Mouse (Mus musculus): ENCODE measurements around the gene Tnrc6b. TPM values are rescaled to one million over a fixed set of nuclear protein-coding genes. Genes with fewer than 3 reads are reported as not detected.
"Not testable (repeated sequence)": the region's sequence is repeated elsewhere in the genome, so short reads cannot be mapped to it uniquely, and the experiment has no call there.

Gene Tnrc6b
- polyA plus RNA-seq, 1 experiment from 2014 or later, result 11.5 TPM

DNA sequence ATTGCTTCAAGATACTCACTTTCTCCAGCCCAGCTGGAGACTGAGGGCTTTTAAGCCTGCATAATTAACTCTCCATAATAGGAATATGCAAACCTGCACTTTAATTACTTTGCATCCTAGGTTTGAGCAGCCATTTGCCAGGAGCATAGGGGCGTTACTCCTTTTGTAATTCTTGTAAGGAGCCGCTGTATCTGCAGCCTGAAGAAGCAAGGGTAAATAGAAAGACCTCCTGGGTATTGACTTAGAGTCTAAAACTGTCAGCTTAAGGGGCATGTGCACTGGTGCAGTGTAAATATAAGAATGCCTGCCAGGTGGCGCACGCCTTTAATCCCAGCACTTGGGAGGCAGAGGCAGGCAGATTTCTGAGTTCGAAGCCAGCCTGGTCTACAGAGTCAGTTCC is 186.8 kb downstream of the Tnrc6b start:
- Histone ChIP-seq H3K36me3 (ENCODE audit: inconsistent target) (peaks cover 32% of the 10 kb centered on the region; the same call in 1 of the 2 replicates), H3K27ac (no peak overlapping the region), H3K4me3 (ENCODE audit: inconsistent target) (no peak overlapping the region), H3K79me2 (ENCODE audit: inconsistent target) (no peaks in the 10 kb centered on the region)
- 98% methylated on average over 4 of the region's 5 CpGs for WGBS (ENCODE audit: missing documents)

DNA sequence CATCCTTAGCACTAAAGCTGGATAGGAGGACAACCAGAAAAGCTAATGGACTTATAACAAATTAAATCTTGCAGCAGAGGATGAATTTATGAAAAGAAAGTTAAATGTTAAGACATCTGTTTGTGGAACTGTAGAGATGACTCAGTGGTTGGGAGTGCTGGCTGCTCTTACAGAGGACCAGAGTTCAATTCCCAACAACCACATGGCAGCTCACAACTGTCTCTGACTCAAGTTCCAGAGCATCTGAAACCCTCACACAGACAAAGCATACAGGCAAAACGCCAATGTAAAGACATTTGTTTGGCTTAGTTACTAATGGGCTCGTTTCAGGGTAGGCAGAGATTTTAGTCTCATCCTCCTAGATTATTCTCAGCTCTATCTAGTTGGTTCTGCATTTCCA is 188.7 kb downstream of the Tnrc6b start:
- Histone ChIP-seq H3K36me3 (ENCODE audit: inconsistent target) (peaks cover 26% of the 10 kb centered on the region; the same call in 1 of the 2 replicates), H3K27ac (no peak overlapping the region)
- 92% methylated on average over 2 of the region's 2 CpGs for WGBS (ENCODE audit: missing documents)

DNA sequence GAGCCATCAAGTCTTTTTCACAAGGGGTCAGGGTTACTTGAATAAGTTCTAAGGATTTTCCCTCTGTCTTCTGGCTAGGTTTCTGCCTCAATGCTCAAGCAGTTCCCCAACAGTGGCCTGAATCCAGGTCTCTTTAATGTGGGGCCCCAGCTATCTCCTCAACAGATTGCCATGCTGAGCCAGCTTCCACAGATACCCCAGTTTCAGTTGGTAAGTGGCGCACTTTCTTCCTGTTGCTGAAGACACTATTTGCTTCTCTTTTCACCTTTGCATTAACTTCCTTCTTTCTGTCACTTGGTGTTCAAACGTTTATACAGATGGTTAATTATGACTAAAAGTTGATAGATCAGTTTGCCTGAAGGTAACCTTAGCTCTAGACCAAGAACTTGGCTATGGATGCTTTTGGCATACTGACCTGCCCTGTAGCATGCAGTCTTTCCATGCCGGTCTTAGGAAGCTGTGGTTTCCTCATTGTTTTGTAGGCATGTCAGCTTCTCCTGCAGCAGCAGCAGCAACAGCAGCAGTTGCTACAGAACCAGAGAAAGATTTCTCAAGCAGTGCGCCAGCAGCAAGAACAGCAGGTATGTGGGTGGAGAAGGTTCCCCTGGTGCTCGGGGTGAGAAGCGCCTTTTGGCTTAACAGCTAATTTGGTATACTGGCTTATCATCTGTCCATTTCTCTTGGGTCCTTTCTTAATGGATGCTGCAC is 190.8 kb downstream of the Tnrc6b start:
- 30% methylated on average over 6 of the region's 6 CpGs for WGBS (ENCODE audit: missing documents)
- no peak overlapping the region for H3K27ac ChIP-seq
- H3K79me2 ChIP-seq (ENCODE audit: inconsistent target), result no peaks in the 10 kb centered on the region
- H3K36me3 ChIP-seq (ENCODE audit: inconsistent target), result peaks cover 35% of the 10 kb centered on the region; the same call in 1 of the 2 replicates
- H3K4me3 ChIP-seq (ENCODE audit: inconsistent target), result no peak overlapping the region

More for the DNA sequence above, 188.7 kb downstream of the Tnrc6b start:
- H3K4me3 ChIP-seq (ENCODE audit: inconsistent target), result no peak overlapping the region
- H3K79me2 ChIP-seq (ENCODE audit: inconsistent target), result no peaks in the 10 kb centered on the region

DNA sequence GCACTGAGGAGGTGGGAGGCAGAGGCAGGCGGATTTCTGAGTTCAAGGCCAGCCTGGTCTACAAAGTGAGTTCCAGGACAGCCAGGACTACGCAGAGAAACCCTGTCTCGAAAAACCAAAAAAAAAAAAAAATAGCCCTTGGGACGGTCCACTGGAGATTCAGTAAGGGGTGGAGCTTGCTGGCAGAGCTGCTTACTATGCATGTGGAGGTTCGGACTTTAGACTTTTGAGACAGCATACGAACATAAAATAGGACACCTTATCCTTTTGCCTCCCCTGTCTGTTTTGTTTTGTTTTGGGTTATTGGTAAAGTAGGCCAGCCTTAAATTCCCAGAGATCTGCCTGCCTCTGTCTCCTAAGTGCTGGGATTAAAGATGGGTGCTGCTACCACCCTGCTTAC is 193.7 kb downstream of the Tnrc6b start:
- WGBS (ENCODE audit: missing documents), result 98% methylated on average over 4 of the region's 6 CpGs
- H3K36me3 ChIP-seq (ENCODE audit: inconsistent target), result peaks cover 35% of the 10 kb centered on the region; the same call in 1 of the 2 replicates
- H3K4me3 ChIP-seq (ENCODE audit: inconsistent target); H3K79me2 ChIP-seq (ENCODE audit: inconsistent target); H3K27ac ChIP-seq: not testable (repeated sequence)

DNA sequence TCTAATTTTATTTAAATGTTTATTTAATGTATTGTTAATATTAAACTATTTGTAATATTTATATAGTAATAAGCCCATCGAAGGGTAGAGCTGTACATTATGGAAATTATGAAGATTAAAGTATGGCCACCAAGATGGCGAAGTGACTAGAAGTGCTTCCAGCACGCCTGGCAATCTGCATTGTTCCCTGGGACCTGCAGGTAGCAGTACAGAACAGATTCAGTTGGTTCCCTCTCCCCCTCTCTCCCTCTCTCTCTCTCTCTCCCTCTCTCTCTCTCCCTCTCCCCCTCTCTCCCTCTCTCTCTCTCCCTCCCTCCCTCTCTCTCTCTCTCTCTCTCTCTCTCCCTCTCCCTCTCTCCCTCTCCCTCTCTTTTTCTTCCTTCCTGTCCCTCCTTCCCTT is 199.1 kb downstream of the Tnrc6b start:
- Histone ChIP-seq H3K36me3 (ENCODE audit: inconsistent target) (peaks cover 37% of the 10 kb centered on the region), H3K27ac (no peak overlapping the region), H3K79me2 (ENCODE audit: inconsistent target) (no peaks in the 10 kb centered on the region), H3K4me3 (ENCODE audit: inconsistent target) (no peak overlapping the region)
- WGBS (ENCODE audit: missing documents), result 100% methylated on average over 3 of the region's 3 CpGs

DNA sequence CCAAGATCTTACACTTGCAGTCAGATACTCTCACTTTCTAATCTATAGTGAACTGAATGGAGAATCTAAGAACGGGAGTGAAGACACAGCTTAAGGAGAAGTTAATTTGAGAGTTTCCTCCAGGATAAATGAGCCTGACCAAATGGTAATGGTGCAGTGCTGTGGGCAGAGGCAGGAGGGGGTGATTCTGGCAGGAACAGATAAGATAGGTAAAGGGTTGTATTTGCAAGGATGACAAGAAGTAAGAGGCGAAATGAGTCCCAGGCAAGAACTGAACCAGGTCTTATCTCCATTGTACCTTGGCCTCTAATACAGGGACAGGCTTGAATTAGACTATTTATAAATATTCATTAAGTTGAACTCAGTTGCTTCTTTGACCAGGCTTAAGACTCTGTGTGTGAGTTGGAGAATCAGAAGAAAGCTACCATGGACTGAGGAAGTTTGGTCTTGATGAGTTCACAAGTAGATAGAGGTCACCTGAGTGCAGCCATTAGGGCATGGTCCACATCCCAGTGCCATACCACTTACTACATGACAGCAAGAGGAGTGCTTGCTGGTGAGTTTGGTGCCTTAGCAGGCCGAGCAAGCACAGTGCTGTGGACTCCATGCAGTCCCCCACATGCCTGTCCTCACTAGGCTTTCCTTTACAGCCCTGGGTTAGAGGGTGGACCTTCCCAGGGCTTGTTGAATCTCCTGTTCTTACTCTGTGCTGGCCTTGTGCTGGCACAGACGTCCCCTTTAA is 199.8 kb downstream of the Tnrc6b start:
- H3K4me3 ChIP-seq (ENCODE audit: inconsistent target), result no peak overlapping the region
- peaks cover 37% of the 10 kb centered on the region for H3K36me3 ChIP-seq (ENCODE audit: inconsistent target)
- no peaks in the 10 kb centered on the region for H3K79me2 ChIP-seq (ENCODE audit: inconsistent target)
- 92% methylated on average over 4 of the region's 4 CpGs for WGBS (ENCODE audit: missing documents)
- no peak overlapping the region for H3K27ac ChIP-seq

DNA sequence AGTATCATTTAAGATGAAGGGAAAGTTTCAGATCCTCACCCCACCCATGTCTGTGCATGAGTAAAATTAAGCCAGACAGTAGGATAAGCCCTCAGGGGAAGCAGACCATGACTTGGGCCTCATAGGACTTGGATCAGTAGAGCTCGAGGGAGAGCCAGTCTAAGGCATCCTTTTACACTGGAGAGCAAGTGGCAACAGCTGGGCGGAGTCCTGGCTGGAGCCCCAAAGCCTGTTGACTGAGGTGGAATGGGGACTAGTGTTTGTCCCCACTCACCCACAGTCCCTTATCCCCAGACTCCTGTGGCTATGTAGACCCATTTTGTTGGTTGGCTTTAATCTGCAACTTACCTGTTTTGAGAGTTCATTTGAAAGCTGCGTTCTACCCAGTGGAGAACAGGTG is 201.1 kb downstream of the Tnrc6b start:
- no peak overlapping the region for H3K4me3 ChIP-seq (ENCODE audit: inconsistent target)
- peaks cover 41% of the 10 kb centered on the region for H3K36me3 ChIP-seq (ENCODE audit: inconsistent target)
- H3K79me2 ChIP-seq (ENCODE audit: inconsistent target), result no peaks in the 10 kb centered on the region
- WGBS (ENCODE audit: missing documents), result 97% methylated on average over 3 of the region's 3 CpGs
- no peak overlapping the region for H3K27ac ChIP-seq

DNA sequence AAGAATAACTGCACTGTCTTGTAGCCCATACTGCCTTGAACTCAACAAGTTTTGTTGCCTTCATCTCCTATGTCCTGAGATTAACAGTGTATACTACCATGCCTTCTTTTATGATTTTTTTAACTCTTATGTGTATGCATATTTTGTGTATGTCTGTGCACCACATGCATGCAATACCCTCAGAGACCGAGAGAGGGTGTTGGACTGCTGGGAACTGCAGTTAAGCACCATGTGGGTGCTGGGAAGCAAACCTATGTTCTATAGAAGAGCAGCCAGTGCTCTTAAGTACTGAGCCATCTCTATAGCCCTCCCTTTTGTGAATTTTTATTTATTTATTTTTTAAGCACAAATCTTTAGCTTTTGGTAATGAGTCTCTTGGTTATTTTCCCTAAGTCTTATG is 202.7 kb downstream of the Tnrc6b start:
- Histone ChIP-seq H3K27ac (no peak overlapping the region), H3K36me3 (ENCODE audit: inconsistent target) (peaks cover 57% of the 10 kb centered on the region), H3K79me2 (ENCODE audit: inconsistent target) (no peaks in the 10 kb centered on the region), H3K4me3 (ENCODE audit: inconsistent target) (no peak overlapping the region)
- 93% methylated on average over 1 of the region's 1 CpGs for WGBS (ENCODE audit: missing documents)

DNA sequence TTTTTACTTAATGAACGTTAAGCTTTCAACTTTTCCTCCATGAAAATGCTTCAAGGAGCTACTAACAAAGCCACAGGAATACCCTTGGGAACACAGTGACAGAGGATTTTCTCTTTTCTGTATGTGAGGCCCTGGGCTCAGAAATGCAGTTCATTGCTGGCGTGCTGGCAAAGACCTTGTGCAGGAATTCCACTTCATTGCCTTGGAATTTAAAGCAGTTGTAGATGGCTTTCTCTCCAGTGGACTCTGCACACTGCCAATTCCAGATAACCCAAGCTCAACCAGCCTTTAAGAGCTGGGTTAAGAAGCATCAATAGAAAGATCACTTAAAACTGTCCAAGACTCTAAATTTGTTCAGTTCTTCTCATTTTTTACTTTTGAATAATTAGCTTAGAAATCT is 204.7 kb downstream of the Tnrc6b start:
- Histone ChIP-seq H3K4me3 (ENCODE audit: inconsistent target) (no peak overlapping the region), H3K27ac (no peak overlapping the region), H3K36me3 (ENCODE audit: inconsistent target) (peaks cover 68% of the 10 kb centered on the region), H3K79me2 (ENCODE audit: inconsistent target) (no peaks in the 10 kb centered on the region)
- 100% methylated on average over 2 of the region's 2 CpGs for WGBS (ENCODE audit: missing documents)

DNA sequence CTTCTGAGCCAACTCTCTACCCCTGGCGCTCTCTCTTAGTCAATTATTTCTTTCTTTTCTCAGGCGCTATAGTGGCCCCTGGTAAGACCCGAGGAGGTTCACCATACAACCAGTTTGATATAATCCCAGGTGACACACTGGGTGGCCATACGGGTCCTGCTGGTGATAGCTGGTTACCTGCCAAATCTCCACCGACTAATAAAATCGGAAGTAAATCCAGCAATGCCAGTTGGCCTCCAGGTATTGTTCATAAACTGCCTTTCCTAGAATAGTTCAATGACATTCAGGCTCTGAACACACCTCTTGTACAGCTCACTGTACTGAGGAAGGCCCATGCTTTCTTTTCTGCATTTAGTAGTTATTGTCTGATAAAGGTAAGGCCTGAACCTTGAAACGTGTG is 205.5 kb downstream of the Tnrc6b start:
- H3K27ac ChIP-seq, result no peak overlapping the region
- peaks cover 72% of the 10 kb centered on the region for H3K36me3 ChIP-seq (ENCODE audit: inconsistent target)
- H3K79me2 ChIP-seq (ENCODE audit: inconsistent target), result no peaks in the 10 kb centered on the region
- WGBS (ENCODE audit: missing documents), result 100% methylated on average over 7 of the region's 7 CpGs
- no peak overlapping the region for H3K4me3 ChIP-seq (ENCODE audit: inconsistent target)

DNA sequence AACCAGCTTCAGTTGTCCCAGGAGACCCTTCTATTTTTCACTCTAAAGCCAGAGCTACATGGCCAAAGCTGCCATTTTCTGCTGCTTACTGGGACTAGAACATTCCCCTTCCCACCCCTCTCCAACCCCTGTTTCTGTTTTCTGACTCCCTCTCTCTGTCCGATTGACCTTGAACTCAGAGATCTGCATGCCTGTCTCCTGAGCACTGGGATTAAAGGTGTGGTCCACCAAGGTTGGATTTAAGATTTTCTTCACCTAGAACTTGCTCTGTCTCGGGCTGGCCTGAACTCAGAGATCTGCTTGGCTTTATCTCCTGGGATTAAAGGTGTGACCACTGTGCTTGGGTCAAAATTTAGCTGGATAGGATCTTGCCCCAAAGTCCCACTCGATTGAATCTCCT is 209.2 kb downstream of the Tnrc6b start:
- H3K4me3 ChIP-seq (ENCODE audit: inconsistent target), result no peak overlapping the region
- WGBS (ENCODE audit: missing documents), result 98% methylated on average over 3 of the region's 3 CpGs
- peaks cover 66% of the 10 kb centered on the region for H3K36me3 ChIP-seq (ENCODE audit: inconsistent target)
- H3K79me2 ChIP-seq (ENCODE audit: inconsistent target), result no peaks in the 10 kb centered on the region
- no peak overlapping the region for H3K27ac ChIP-seq

DNA sequence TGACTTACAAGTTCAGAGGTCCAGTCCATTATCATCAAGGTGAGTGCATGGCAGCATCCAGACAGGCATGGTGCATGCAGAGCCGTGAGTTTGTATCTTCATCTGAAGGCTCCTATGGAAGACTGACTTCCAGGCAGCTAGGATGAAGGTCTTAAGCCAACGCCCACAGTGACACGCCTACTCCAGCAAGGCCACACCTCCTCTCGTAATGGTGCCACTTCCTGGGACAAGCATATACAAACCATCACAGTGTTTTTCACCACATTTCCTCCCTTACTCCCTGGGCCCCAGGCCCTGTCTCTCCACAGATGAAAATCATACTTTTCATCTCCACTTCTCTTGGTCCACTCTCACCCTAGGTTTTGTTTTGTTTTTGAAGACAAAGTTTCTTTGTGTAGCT is 210.7 kb downstream of the Tnrc6b start:
- WGBS (ENCODE audit: missing documents), result 81% methylated on average over 4 of the region's 4 CpGs
- H3K79me2 ChIP-seq (ENCODE audit: inconsistent target), result no peaks in the 10 kb centered on the region
- H3K27ac ChIP-seq, result no peak overlapping the region
- H3K4me3 ChIP-seq (ENCODE audit: inconsistent target), result no peak overlapping the region
- H3K36me3 ChIP-seq (ENCODE audit: inconsistent target), result peaks cover 53% of the 10 kb centered on the region

DNA sequence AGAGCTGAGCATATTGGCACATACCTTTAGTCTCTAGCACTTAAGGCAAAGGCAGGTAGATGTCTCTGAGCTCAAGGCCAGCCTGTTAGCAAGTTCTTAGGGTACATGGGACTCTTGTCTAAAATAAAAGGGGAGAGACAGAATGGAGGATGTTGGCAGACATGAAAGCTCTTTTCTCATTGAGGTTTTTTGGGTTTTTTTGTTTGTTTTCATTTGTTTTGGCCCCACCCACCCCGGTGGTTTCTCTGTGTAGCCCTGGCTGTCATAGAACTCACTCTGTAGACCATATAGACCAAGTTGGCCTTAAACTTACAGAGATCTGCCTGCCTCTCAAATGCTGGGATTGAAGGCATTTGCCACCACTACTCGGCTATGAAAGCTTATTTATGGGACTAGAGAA is 213.1 kb downstream of the Tnrc6b start:
- Histone ChIP-seq H3K79me2 (ENCODE audit: inconsistent target) (no peaks in the 10 kb centered on the region), H3K4me3 (ENCODE audit: inconsistent target) (no peak overlapping the region), H3K36me3 (ENCODE audit: inconsistent target) (peaks cover 40% of the 10 kb centered on the region), H3K27ac (no peak overlapping the region)
- WGBS (ENCODE audit: missing documents), result 88% methylated on average over 2 of the region's 2 CpGs

DNA sequence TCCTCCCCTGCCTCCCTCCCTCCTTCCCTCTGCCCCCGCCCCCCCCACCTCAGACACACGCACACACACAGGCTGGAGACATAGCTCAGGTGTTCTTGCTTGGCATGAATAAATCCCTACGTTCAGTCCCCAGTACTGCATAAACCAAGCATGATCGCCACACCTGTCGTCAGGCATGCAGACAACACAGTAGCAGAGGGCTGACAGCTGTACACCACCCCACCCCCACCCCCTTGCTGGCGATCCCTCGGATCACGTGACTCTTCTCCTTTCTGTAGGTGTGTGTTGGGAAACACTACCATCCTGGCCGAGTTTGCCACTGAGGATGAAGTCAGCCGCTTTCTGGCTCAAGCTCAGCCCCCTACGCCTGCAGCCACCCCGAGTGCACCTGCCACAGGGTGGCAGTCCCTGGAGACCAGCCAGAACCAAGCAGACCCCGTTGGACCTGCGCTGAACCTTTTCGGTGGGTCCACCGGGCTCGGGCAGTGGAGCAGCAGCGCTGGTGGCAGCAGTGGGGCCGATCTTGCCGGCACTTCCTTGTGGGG is 217.8 kb downstream of the Tnrc6b start:
- Histone ChIP-seq H3K4me3 (ENCODE audit: inconsistent target) (no peak overlapping the region), H3K79me2 (ENCODE audit: inconsistent target) (no peaks in the 10 kb centered on the region), H3K36me3 (ENCODE audit: inconsistent target) (peaks cover 24% of the 10 kb centered on the region), H3K27ac (no peak overlapping the region)
- 91% methylated on average over 20 of the region's 20 CpGs for WGBS (ENCODE audit: missing documents)

DNA sequence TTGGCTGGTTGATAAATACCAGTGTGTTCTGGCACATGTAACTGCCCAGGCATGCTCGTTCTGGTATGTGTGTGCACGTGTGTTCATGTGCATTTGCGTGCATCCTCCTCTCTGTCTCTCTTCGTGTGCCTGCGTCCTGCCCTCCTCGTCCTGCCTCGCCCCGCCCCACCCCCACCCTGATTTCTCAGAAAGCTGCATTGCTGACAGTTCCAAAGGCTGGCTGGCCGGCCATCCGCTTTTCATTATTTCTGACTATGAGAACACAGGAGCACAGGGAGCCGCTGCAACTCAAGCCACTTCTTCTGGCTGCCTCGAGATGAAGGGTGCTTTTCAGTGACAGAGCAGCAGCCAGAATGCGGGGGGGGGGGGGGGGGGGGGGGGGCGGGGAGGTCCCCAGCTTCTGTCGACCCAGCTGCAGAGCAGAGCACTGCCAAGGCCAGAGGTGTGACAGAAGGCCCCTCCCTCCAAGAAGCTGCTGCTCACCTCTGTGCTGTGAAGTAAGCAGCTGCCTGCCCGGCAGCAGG is 219.0 kb downstream of the Tnrc6b start:
- WGBS (ENCODE audit: missing documents), result 87% methylated on average over 12 of the region's 16 CpGs
- Histone ChIP-seq H3K27ac (no peak overlapping the region), H3K36me3 (ENCODE audit: inconsistent target) (peaks cover 19% of the 10 kb centered on the region; the same call in 1 of the 2 replicates), H3K79me2 (ENCODE audit: inconsistent target) (no peaks in the 10 kb centered on the region), H3K4me3 (ENCODE audit: inconsistent target) (no peak overlapping the region)

All from macrophage (primary cell).